In the genomic region with DNA sequence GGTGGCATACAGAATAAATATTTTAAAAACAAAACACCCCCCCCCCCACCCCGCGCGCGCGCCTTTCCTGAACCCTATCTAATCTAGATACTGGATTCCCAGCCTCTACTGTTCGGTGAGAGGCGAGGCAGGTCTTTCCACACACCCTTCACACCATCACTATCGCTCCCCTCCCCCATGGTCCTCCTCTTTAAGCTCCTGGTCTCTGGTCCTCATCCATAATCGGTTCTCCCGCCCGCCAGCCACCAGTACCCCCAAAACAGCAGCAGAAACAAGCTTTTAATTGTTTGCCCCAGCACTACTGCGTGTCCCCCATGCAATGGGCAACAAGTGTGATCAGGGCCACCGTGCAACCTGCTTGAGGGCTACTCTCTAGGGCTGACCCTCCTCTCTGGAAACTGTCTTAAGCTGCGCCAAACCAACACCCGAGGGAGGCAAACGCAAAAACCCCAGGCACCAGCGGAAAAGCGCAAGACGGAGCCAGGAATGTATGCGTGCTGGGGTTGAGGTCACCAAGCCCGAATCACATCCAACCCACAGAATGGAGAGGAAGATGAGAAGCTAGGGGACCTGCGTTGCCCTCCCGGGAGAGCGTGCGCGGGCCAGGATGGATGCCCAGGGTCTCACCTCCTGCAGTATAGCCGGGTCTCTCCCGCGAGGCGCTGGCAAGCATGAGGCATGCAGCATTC, we compare ENCODE assay signal across 8 mouse cellular contexts. TPM values are rescaled to one million over a fixed set of nuclear protein-coding genes. Genes with fewer than 3 reads are reported as not detected.
DNase-seq lines count a peak whose midpoint lies in the region; ATAC-seq and TF ChIP-seq lines count a peak whose summit lies in the region.

No protein-coding gene starts in this region.

- WGBS in kidney, adult 2 months = 8% methylated on average over 30 of the region's 30 CpGs
- WGBS in heart, embryonic 15.5 days = 2% methylated on average over 30 of the region's 30 CpGs
- WGBS in limb, embryonic 11.5 days = 6% methylated on average over 30 of the region's 30 CpGs
- WGBS in neural tube, embryonic 13.5 days = 4% methylated on average over 30 of the region's 30 CpGs

- peak overlapping the region; percentile 99 for H3K4me2 ChIP-seq in heart, embryonic 15.5 days
- H3K4me2 ChIP-seq in limb, embryonic 11.5 days (ENCODE audit: low read depth, severe bottlenecking) = peak overlapping the region; percentile 98
- H3K4me2 ChIP-seq in neural tube, embryonic 13.5 days = peak overlapping the region; percentile 94

- no peaks in the 10 kb centered on the region for H3K4me1 ChIP-seq in kidney, adult 2 months (ENCODE audit: control insufficient read depth, insufficient read depth, low read length)
- H3K4me1 ChIP-seq in heart, embryonic 15.5 days (replicated peaks) = peaks cover 15% of the 10 kb centered on the region
- no peaks in the 10 kb centered on the region for H3K4me1 ChIP-seq in limb, embryonic 11.5 days (ENCODE audit: control insufficient read depth, insufficient read depth, low read length)
- H3K4me1 ChIP-seq in neural tube, embryonic 13.5 days (replicated peaks) = peaks cover 27% of the 10 kb centered on the region

- ATAC-seq in heart, embryonic 15.5 days (replicated peaks; ENCODE audit: insufficient number of reproducible peaks, insufficient read depth, low FRiP score, low read depth) = no peak
- ATAC-seq in limb, embryonic 11.5 days (ENCODE audit: insufficient number of reproducible peaks, low FRiP score, low TSS enrichment, low read depth) = no peak
- ATAC-seq in neural tube, embryonic 13.5 days (ENCODE audit: low read depth) = peak; percentile 52; the same call in 1 of the 2 replicates
- ATAC-seq in inflammation-experienced regulatory T-cells, adult 6 months = no peak

- peak overlapping the region; percentile 26 for H3K4me3 ChIP-seq in kidney, adult 2 months (ENCODE audit: insufficient read depth, low read depth, low read length)
- peak overlapping the region; percentile 66 for H3K4me3 ChIP-seq in heart, embryonic 15.5 days
- H3K4me3 ChIP-seq in limb, embryonic 11.5 days (ENCODE audit: low read depth, low read length) = peak overlapping the region; percentile 50
- peak overlapping the region; percentile 77 for H3K4me3 ChIP-seq in neural tube, embryonic 13.5 days

- DNase-seq in kidney, adult 2 months = no peak
- DNase-seq in kidney, postnatal 25 days = no peak
- peak; percentile 47 for DNase-seq in embryo, embryonic 10.5 days (ENCODE audit: low spot score)
- DNase-seq in limb, embryonic 11.5 days (ENCODE audit: low spot score) = peak; percentile 49
- DNase-seq in spleen, postnatal 36 days (ENCODE audit: low spot score in 2 of 2) = no peak

- H3K9me3 ChIP-seq in heart, embryonic 15.5 days (replicated peaks) = no peaks in the 10 kb centered on the region
- 0 out of 2 replicates have a peak, but pooled peaks cover 2% of the 10 kb centered on the region for H3K9me3 ChIP-seq in limb, embryonic 11.5 days (ENCODE audit: control insufficient read depth, low read length)
- H3K9me3 ChIP-seq in neural tube, embryonic 13.5 days = no peaks in the 10 kb centered on the region

- no peak for TF ChIP-seq POLR2A in kidney, adult 2 months (IDR thresholded peaks at IDR 0.05; ENCODE audit: low read depth, low read length)

- H3K27ac ChIP-seq in kidney, adult 2 months (ENCODE audit: insufficient read depth, low read depth, low read length) = no peak overlapping the region
- H3K27ac ChIP-seq in heart, embryonic 15.5 days = no peak overlapping the region
- no peak overlapping the region for H3K27ac ChIP-seq in limb, embryonic 11.5 days (replicated peaks; ENCODE audit: low read depth, low read length)
- H3K27ac ChIP-seq in neural tube, embryonic 13.5 days (replicated peaks) = peak overlapping the region; percentile 74

- no peaks in the 10 kb centered on the region for H3K27me3 ChIP-seq in kidney, adult 2 months (replicated peaks; ENCODE audit: control insufficient read depth, insufficient read depth, low read length)
- peaks cover 45% of the 10 kb centered on the region for H3K27me3 ChIP-seq in heart, embryonic 15.5 days
- peaks cover 7% of the 10 kb centered on the region for H3K27me3 ChIP-seq in limb, embryonic 11.5 days (ENCODE audit: control insufficient read depth, insufficient read depth, low read length)
- H3K27me3 ChIP-seq in neural tube, embryonic 13.5 days = peaks cover 11% of the 10 kb centered on the region; the same call in 1 of the 2 replicates

- H3K36me3 ChIP-seq in kidney, adult 2 months (ENCODE audit: control insufficient read depth, insufficient read depth, low read length) = no peaks in the 10 kb centered on the region
- no peaks in the 10 kb centered on the region for H3K36me3 ChIP-seq in heart, embryonic 15.5 days
- H3K36me3 ChIP-seq in limb, embryonic 11.5 days (ENCODE audit: control insufficient read depth, insufficient read depth, low read length) = no peaks in the 10 kb centered on the region
- peaks cover 16% of the 10 kb centered on the region; the same call in 1 of the 2 replicates for H3K36me3 ChIP-seq in neural tube, embryonic 13.5 days

- no peak overlapping the region for H3K9ac ChIP-seq in heart, embryonic 15.5 days
- H3K9ac ChIP-seq in limb, embryonic 11.5 days (ENCODE audit: low read length) = peak overlapping the region; percentile 30; the same call in 1 of the 2 replicates
- peak overlapping the region; percentile 87 for H3K9ac ChIP-seq in neural tube, embryonic 13.5 days

- no peak for TF ChIP-seq CTCF in kidney, adult 2 months (conservative IDR thresholded peaks at IDR 0.05; ENCODE audit: insufficient read depth, insufficient read length, low read depth, low read length)

RNA-seq across cellular contexts. Expression of a gene that starts 59.5 kb away (rescaled TPM):
- 2.7 and 2.9 TPM in 2 replicates for polyA plus RNA-seq in kidney, adult 2 months (2012; rRNA removed)
- polyA plus RNA-seq in heart, embryonic 15.5 days (2015; fragmentation: Nextera tagmentation; extraction: Ambion mirVana) = 0.37 and 1.1 TPM in 2 replicates
- polyA plus RNA-seq in limb, embryonic 11.5 days (2014; fragmentation: Nextera tagmentation; extraction: Ambion mirVana) = 2.4 and 2.6 TPM in 2 replicates
- 14.7 and 15.0 TPM in 2 replicates for polyA plus RNA-seq in neural tube, embryonic 13.5 days (2015; fragmentation: Nextera tagmentation; extraction: Ambion mirVana)
- not detected for polyA plus RNA-seq in inflammation-experienced regulatory T-cells, adult 6 months (2017; shearing (Covaris generic))

Comparison
In these comparisons a context has a peak if more than half of its experiments do, and no peak if none do; other contexts are left out.
1. DNase-seq: peak in embryo, embryonic 10.5 days (single experiment) and limb, embryonic 11.5 days (single experiment); none in kidney, adult 2 months (single experiment), kidney, postnatal 25 days (0 of 2) and spleen, postnatal 36 days (0 of 2).
2. H3K4me3 ChIP-seq: peak in every context shown above with its lines; median percentile 77 in neural tube, embryonic 13.5 days; 66 in heart, embryonic 15.5 days; 50 in limb, embryonic 11.5 days; 26 in kidney, adult 2 months.
3. Peak in every context shown above with its lines, with median percentiles within 50 percentile points of each other: H3K4me2 ChIP-seq.